Mouse (Mus musculus): ENCODE measurements around the gene Gm49320. TPM values are rescaled to one million over a fixed set of nuclear protein-coding genes. Genes with fewer than 3 reads are reported as not detected.

The Gm49320 gene
- 0.59 TPM in 1 of 2 replicates, not detected in the other for polyA plus RNA-seq (2016; fragmentation: Nextera tagmentation; extraction: Ambion mirVana)

DNA sequence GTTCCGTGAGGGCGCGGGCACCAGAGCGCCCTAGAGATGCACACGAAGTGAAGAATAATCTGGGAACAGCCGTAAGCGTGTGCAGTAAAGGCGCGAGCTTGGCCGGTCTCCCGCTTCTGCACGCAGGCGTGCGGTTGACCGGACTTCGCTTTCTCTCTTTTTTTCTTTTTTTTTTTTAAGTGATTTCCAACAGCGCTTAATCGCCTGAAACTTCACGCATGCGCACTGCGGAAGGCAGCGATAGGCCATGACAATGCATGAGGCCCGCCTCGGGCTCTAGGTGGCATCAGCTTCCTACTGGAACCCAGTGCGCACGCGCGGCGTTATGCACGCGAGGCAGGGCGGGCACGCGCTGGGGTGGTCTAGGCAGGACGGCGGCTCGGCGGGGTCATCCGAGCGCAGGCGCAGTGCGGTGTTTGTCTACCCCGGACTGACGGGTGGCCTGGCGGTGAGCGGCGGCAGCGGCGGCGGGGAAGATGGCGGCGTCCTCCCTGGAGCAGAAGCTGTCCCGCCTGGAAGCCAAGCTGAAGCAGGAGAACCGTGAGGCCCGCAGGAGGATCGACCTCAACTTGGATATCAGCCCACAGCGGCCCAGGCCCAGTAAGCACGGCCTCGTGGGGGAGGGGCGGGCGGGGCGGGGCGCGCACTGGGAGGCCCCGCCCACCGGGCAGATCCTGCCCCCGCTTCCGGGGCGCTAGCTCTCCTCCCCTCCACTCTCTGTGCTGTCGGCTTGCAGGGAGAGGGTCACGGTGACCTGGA lies at the start of gene Gm49320, which contains the start of gene Map2k7:
Gene Gm49320 (plus strand): TSS at position 432 of the 759 bp plus-strand sequence.
Gene Map2k7 (plus strand): TSS at position 307 of the 759 bp plus-strand sequence.
- H3K27me3 ChIP-seq (ENCODE audit: insufficient read depth, poor library complexity, severe bottlenecking) = peaks cover 22% of the 10 kb centered on the region
- H3K27ac ChIP-seq = peak within 1 kb of the TSS; percentile 97
- under 1% methylated on average over 71 of the region's 71 CpGs for WGBS
- no peaks in the 10 kb centered on the region for H3K9me3 ChIP-seq
- peaks cover 29% of the 10 kb centered on the region for H3K36me3 ChIP-seq
- peaks cover 21% of the 10 kb centered on the region for H3K4me1 ChIP-seq
- DNase-seq (ENCODE audit: low spot score) = peak; percentile 99
- H3K4me3 ChIP-seq = peak within 1 kb of the TSS; percentile 81

DNA sequence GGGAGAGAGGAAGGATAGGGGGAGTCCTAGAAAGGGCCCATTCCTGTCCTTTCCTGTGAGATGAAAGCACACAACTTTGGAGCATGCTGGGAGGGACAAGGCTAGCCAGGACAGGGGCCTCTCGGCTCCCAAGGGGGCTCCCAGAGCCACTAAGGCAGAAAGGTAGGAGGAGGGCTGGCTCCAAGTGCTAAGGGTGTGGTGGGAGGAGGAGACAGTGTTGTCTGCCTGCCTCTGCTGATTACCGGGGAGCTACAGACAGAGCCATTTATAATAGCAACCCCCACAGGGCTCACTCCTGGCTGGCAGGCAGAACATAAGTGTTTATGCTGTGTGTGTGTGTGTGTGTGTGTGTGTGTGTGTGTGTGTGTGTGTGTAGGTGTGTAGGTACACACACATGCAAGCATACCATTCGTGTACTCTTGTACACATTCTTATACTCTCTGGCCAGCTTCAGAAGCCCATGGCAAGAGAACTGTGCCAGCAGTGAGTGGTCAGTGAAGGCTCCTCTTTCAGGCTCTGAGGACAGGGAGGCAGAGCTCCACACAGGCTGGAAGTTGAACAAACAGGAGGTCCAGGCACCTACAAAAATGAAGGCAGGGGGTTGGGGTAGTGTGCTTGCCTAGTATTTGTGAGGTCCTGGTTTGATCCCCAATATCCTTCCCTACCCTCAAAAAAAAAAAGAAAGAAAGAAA lies 49.5 kb upstream of the Gm49320 start:
- no peaks in the 10 kb centered on the region for H3K9me3 ChIP-seq
- H3K36me3 ChIP-seq = peaks cover 16% of the 10 kb centered on the region
- no peak for DNase-seq (ENCODE audit: low spot score)
- H3K27me3 ChIP-seq (ENCODE audit: insufficient read depth, poor library complexity, severe bottlenecking) = peaks cover 11% of the 10 kb centered on the region; the same call in 1 of the 2 replicates
- no peak overlapping the region for H3K4me3 ChIP-seq
- H3K27ac ChIP-seq = peak overlapping the region; percentile 63; the same call in 1 of the 2 replicates
- peaks cover 12% of the 10 kb centered on the region for H3K4me1 ChIP-seq
- WGBS = 21% methylated on average over 3 of the region's 3 CpGs

- WGBS = 62% methylated on average over 5 of the region's 5 CpGs
- peaks cover 12% of the 10 kb centered on the region for H3K4me1 ChIP-seq
- no peak overlapping the region for H3K4me3 ChIP-seq
- no peaks in the 10 kb centered on the region for H3K9me3 ChIP-seq
- no peak for DNase-seq (ENCODE audit: low spot score)
- H3K36me3 ChIP-seq = peaks cover 7% of the 10 kb centered on the region
- H3K27me3 ChIP-seq (ENCODE audit: insufficient read depth, poor library complexity, severe bottlenecking) = peaks cover 16% of the 10 kb centered on the region; the same call in 1 of the 2 replicates
- no peak overlapping the region for H3K27ac ChIP-seq
Observed at GRCm38 (mm10) chr8:4192305-4192704, 46.4 kb upstream of the Gm49320 start.

DNA sequence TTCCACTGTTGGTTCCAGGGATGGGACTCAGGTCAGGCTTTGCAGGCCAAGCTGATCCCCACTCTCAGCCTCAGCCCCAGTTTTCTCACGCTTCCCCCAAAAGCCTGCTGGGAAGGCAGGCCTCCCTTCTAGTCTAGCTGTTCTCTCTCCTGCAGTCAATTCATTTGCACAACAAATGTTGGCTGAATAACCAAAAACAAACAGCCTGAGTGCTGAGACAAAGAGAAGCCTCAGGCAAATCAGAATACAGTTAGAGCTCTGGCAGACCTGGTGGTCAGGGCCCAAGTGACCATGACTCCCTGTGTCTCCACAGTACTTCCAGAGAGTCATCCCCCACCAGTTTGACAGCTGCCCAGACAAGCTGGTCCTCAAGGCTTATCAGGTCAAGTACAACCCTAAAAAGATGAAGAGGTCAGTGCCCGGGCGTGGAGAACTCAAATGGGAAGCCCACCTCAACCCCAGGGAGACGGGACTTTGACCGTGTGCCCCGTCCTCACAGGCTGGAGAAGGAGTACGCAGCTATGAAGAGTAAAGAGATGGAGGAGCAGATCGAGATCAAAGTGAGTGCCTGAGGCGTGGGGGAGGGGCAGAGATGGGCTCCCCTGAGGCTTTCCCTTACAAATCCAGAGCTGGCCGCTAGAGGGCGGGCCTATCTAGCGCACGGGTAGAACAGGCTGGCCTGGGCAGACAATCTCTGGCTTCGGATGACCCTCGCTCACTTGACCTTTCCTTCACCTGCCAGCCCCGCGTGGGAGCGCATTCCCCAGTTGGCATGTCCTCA lies 45.7 kb upstream of the Gm49320 start:
- 5% methylated on average over 18 of the region's 18 CpGs for WGBS

GRCm38 (mm10) chr8:4193588-4193894 lies 45.1 kb upstream of the Gm49320 start:
- Histone ChIP-seq H3K36me3 (no peaks in the 10 kb centered on the region), H3K4me3 (peak overlapping the region; percentile 12; the same call in 1 of the 2 replicates), H3K4me1 (peaks cover 12% of the 10 kb centered on the region), H3K27ac (0 out of 2 replicates have a peak overlapping the region, but pooled peaks have one; percentile 32), H3K9me3 (no peaks in the 10 kb centered on the region), H3K27me3 (ENCODE audit: insufficient read depth, poor library complexity, severe bottlenecking) (peaks cover 16% of the 10 kb centered on the region; the same call in 1 of the 2 replicates)
- DNase-seq (ENCODE audit: low spot score) = no peak
- WGBS = 56% methylated on average over 7 of the region's 7 CpGs

More for the DNA sequence above, 45.7 kb upstream of the Gm49320 start:
- peak; percentile 90 for DNase-seq (ENCODE audit: low spot score)
- Histone ChIP-seq H3K9me3 (no peaks in the 10 kb centered on the region), H3K4me3 (peak overlapping the region; percentile 12; the same call in 1 of the 2 replicates), H3K36me3 (0 out of 2 replicates have a peak, but pooled peaks cover 5% of the 10 kb centered on the region), H3K27ac (0 out of 2 replicates have a peak overlapping the region, but pooled peaks have one; percentile 32), H3K4me1 (peaks cover 12% of the 10 kb centered on the region), H3K27me3 (ENCODE audit: insufficient read depth, poor library complexity, severe bottlenecking) (peaks cover 16% of the 10 kb centered on the region; the same call in 1 of the 2 replicates)

GRCm38 (mm10) chr8:4201321-4201720 lies 37.3 kb upstream of the Gm49320 start:
- DNase-seq (ENCODE audit: low spot score) = no peak
- Histone ChIP-seq H3K36me3 (peaks cover 3% of the 10 kb centered on the region; the same call in 1 of the 2 replicates), H3K27ac (no peak overlapping the region), H3K4me1 (peaks cover 11% of the 10 kb centered on the region), H3K9me3 (no peaks in the 10 kb centered on the region), H3K27me3 (ENCODE audit: insufficient read depth, poor library complexity, severe bottlenecking) (peaks cover 47% of the 10 kb centered on the region), H3K4me3 (no peak overlapping the region)
- WGBS = 59% methylated on average over 2 of the region's 2 CpGs

DNA sequence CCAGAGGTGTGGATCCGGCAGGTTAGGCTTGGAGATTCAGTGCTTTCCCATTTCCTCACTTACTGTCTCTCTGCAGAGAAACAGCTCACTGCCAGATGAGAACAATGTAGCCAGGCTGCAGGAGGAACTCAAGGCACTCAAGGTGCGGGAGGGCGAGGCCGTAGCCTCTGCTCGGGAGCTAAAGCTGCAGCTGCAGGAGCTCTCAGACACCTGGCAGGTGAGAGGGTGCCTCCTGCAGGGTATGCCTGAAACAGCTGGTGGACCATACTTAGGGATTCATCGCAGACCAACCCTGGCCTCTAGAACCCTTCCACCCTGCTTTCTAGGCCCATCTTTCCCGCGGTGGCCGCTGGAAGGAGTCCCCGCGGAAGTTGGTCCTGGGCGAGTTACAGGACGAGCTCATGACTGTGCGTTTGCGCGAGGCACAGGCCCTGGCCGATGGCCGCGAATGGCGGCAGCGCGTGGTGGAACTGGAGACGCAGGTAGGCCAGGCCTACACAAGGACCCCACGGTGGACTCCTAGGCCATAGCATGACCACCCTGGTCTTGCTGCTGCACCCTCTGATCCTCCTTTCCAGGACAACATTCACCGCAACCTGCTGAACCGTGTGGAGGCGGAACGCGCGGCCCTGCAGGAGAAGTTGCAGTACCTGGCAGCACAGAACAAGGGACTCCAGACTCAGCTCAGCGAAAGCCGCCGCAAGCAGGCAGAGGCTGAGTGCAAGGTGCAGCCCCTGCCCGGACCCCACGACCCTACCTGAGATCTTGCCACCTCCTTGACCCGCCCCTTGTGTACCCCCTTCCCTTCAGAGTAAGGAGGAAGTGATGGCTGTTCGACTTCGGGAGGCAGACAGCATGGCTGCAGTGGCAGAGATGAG lies 33.2 kb upstream of the Gm49320 start:
- H3K4me1 ChIP-seq = peaks cover 20% of the 10 kb centered on the region
- no peaks in the 10 kb centered on the region for H3K9me3 ChIP-seq
- peak overlapping the region; percentile 48 for H3K4me3 ChIP-seq
- no peak for DNase-seq (ENCODE audit: low spot score)
- no peak overlapping the region; the same call in 1 of the 2 replicates for H3K27ac ChIP-seq
- WGBS = 9% methylated on average over 38 of the region's 38 CpGs
- peaks cover 79% of the 10 kb centered on the region for H3K27me3 ChIP-seq (ENCODE audit: insufficient read depth, poor library complexity, severe bottlenecking)
- H3K36me3 ChIP-seq = no peaks in the 10 kb centered on the region

- Histone ChIP-seq H3K9me3 (no peaks in the 10 kb centered on the region), H3K36me3 (no peaks in the 10 kb centered on the region), H3K27ac (no peak overlapping the region; the same call in 1 of the 2 replicates), H3K4me3 (peak overlapping the region; percentile 48), H3K27me3 (ENCODE audit: insufficient read depth, poor library complexity, severe bottlenecking) (peaks cover 88% of the 10 kb centered on the region), H3K4me1 (peaks cover 20% of the 10 kb centered on the region)
- no peak for DNase-seq (ENCODE audit: low spot score)
- 6% methylated on average over 36 of the region's 44 CpGs for WGBS
Observed at GRCm38 (mm10) chr8:4206182-4207015, 32.3 kb upstream of the Gm49320 start.

GRCm38 (mm10) chr8:4207016-4207350 lies 31.7 kb upstream of the Gm49320 start:
- Histone ChIP-seq H3K27me3 (ENCODE audit: insufficient read depth, poor library complexity, severe bottlenecking) (peaks cover 88% of the 10 kb centered on the region), H3K27ac (no peak overlapping the region), H3K36me3 (no peaks in the 10 kb centered on the region), H3K4me3 (no peak overlapping the region), H3K4me1 (peaks cover 20% of the 10 kb centered on the region), H3K9me3 (no peaks in the 10 kb centered on the region)
- WGBS = 43% methylated on average over 2 of the region's 2 CpGs
- DNase-seq (ENCODE audit: low spot score) = no peak

DNA sequence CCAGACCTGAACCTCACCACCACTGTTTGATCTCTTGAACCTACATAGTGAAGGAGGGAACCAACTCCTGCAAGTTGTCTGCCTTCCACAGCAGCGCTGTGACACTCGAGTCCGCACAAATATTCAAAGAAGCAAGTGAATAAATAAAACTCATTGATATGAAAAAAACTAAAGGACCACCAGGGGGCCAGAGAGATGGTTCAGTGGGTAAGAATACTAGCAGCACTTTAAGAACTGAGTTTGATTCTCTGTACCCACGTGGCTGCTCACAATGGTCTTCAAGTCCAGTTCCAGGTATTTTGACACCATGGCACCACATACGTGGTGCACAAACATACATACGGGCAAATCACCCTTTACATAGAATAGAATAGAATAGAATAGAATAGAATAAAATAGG lies 27.6 kb upstream of the Gm49320 start:
- H3K4me1 ChIP-seq = peaks cover 35% of the 10 kb centered on the region
- H3K36me3 ChIP-seq = no peaks in the 10 kb centered on the region
- no peak overlapping the region for H3K4me3 ChIP-seq
- H3K9me3 ChIP-seq = no peaks in the 10 kb centered on the region
- DNase-seq (ENCODE audit: low spot score) = no peak
- peaks cover 90% of the 10 kb centered on the region for H3K27me3 ChIP-seq (ENCODE audit: insufficient read depth, poor library complexity, severe bottlenecking)
- WGBS = 75% methylated on average over 6 of the region's 6 CpGs
- H3K27ac ChIP-seq = no peak overlapping the region

- H3K4me3 ChIP-seq = peak overlapping the region; percentile 57
- no peak for DNase-seq (ENCODE audit: low spot score)
- H3K27ac ChIP-seq = peak overlapping the region; percentile 64; the same call in 1 of the 2 replicates
- H3K27me3 ChIP-seq (ENCODE audit: insufficient read depth, poor library complexity, severe bottlenecking) = peaks cover 90% of the 10 kb centered on the region
- under 1% methylated on average over 24 of the region's 25 CpGs for WGBS
- H3K9me3 ChIP-seq = no peaks in the 10 kb centered on the region
- H3K36me3 ChIP-seq = no peaks in the 10 kb centered on the region
- peaks cover 37% of the 10 kb centered on the region for H3K4me1 ChIP-seq
Observed at GRCm38 (mm10) chr8:4212809-4213209, 25.9 kb upstream of the Gm49320 start.

Data from heart, embryonic 10.5 days (tissue).